Mouse (Mus musculus) thymus, postnatal 14 days (tissue): ENCODE data around the gene Nipbl.
"Not testable (repeated sequence)": the region's sequence is repeated elsewhere in the genome, so short reads cannot be mapped to it uniquely, and the experiment has no call there.

ENCODE experiments used
- DNase-seq: peaks from one replicate; pipeline ENCODE4 v3.0.0; 2021

The Nipbl gene

GRCm38 (mm10) chr15:8443926-8444889 lies at the start of gene Nipbl:
Nipbl (minus strand) TSS chr15:8444463.
- peak; percentile 95 for DNase-seq

- DNase-seq = no peak
Observed at GRCm38 (mm10) chr15:8485261-8485660, 41.0 kb upstream of the Nipbl start.

- no peak for DNase-seq
Observed at GRCm38 (mm10) chr15:8469006-8469575, 24.8 kb upstream of the Nipbl start.

GRCm38 (mm10) chr15:8463521-8463920 lies 19.3 kb upstream of the Nipbl start:
- DNase-seq = no peak

GRCm38 (mm10) chr15:8462780-8463179 lies 18.5 kb upstream of the Nipbl start:
- no peak for DNase-seq

DNA sequence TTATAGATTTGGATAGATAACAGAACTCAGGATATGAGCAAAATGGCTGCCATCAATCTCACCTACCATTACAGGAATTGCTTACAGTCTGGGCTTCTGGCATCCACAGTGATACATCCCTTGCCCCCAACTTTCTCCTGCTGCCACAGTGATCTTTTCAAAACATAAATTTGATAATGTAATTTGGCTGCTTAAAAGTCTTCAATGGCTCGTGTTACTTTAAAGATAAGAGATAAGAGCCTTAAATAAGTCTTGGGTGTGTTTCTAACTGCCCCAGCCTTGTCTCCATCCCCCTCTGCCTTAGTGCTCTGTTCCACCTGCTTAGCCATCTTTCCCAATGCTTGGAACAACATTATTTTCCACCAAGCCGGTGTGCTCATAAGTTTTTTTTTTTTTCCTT lies 16.6 kb upstream of the Nipbl start:
- no peak for DNase-seq

DNA sequence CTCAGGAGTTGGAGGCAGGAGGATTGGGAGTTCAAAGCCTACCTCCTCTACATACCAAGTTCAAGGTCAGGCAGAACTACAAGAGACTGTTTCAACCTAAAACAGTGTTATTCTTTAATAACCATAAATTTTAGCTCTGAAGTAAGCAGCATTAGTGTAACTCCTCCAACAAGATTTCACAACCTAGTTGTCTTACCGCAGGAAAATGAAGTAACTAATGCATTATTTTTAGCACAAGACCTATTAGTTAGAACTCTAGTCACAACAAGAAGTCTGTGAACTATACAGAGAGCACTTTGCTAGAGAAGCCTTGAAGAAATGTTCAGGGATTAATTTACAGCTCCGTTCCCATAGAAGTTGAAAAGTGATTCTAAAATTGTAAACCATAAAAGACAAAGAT lies 15.7 kb upstream of the Nipbl start:
- no peak for DNase-seq

DNA sequence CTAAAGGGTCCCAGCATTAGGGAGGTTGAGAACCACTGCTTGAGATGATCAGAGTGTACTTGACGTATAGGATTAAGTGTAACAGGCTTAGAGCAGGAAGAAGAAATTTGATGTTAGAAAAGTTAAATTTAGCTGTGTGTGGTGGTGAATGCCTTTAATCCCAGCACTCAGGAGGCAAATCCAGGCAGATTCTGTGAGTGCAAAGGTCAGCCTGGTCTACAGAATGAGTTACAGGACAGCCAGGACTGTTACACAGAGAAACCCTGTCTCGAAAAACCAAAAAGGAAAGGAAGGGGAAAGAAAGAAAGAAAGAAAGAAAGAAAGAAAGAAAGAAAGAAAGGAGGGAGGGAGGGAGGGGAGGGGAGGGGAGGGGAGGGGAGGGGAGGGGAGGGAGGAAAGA lies 12.0 kb upstream of the Nipbl start:
- DNase-seq = not testable (repeated sequence)

DNA sequence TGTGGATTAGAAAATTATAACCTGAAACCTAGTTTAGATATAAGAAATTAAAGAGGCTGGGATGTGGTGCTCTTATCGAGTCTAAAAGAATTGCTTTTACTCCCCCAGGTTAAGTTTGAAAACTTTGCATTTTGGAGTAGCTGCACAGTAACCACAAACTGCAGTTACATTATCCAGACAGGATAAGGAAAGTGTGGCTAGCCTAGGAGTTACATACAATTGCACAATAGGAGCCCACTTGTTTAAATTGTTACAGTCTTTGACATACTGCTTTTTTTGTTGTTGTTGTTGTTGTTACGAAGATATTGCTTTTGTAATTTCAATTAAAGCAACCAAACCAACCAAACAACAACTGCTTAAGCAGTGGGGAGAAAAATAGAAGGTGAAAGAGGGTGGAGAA lies 11.2 kb upstream of the Nipbl start:
- no peak for DNase-seq

DNA sequence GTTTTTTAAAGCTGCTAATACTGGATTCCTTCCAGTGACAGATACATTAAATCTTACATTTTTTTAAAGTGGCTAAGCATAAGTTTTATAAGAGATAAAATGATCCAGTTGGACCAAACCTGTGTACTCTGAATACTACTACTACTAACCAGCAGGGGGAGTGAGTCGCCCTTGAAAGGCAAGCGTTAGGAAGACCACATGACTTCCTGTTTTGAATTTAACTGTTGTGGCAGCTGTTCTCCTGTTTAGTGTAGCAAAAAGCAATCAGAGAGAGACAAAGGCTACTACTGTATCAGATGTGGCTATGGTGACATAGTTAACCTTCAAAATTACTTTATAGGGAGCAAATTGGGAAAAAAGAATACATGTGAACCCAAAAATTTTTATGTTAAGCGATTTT lies 6.8 kb upstream of the Nipbl start:
- DNase-seq = peak; percentile 79

- no peak for DNase-seq
Observed at GRCm38 (mm10) chr15:8447193-8447767, 3.0 kb upstream of the Nipbl start.

GRCm38 (mm10) chr15:8446435-8446834 lies 2.2 kb upstream of the Nipbl start:
- no peak for DNase-seq

- DNase-seq = peak; percentile 66
Observed at GRCm38 (mm10) chr15:8445951-8446419, 1.7 kb upstream of the Nipbl start.

DNA sequence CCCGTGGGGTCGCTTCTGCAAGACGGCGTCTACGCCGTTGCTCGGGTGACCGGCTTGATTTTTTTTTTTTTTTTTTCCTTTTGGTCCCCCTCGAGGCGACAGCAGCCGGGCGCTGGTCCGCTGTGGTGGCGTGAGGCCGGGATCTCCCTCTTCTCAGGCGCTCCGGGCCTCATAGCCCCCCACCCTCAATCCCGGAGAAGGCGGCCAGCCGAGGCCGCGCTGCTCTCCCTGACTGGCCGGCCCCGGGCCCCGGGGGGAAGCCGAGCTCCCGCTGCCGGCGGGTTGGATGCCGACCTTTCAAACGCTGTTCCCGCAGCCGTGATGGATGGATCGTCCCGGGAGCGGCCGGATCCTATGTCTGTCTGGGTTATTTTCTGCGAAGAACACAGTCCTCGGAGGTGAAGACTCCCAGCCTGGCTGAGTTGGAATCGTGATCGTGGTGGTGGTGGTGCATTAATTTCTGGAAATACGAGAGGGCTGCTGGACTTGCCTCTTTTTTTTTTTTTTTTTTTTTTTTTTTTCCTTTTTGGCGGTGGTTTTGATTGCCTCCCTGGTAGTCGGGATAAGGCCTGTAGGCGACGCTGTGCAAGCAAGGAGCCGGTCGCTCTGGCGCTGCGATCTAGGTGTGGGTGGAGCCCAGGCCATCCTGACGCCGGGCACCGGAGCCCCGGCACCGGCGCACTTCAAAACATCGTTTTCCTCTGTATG lies 781 bp upstream of the Nipbl start:
- peak; percentile 88 for DNase-seq

GRCm38 (mm10) chr15:8443168-8443925 lies 916 bp downstream of the Nipbl start:
- DNase-seq = peak; percentile 69

- no peak for DNase-seq
Observed at GRCm38 (mm10) chr15:8442761-8443160, 1.5 kb downstream of the Nipbl start.

GRCm38 (mm10) chr15:8442156-8442555 lies 2.1 kb downstream of the Nipbl start:
- DNase-seq = peak; percentile 19

DNA sequence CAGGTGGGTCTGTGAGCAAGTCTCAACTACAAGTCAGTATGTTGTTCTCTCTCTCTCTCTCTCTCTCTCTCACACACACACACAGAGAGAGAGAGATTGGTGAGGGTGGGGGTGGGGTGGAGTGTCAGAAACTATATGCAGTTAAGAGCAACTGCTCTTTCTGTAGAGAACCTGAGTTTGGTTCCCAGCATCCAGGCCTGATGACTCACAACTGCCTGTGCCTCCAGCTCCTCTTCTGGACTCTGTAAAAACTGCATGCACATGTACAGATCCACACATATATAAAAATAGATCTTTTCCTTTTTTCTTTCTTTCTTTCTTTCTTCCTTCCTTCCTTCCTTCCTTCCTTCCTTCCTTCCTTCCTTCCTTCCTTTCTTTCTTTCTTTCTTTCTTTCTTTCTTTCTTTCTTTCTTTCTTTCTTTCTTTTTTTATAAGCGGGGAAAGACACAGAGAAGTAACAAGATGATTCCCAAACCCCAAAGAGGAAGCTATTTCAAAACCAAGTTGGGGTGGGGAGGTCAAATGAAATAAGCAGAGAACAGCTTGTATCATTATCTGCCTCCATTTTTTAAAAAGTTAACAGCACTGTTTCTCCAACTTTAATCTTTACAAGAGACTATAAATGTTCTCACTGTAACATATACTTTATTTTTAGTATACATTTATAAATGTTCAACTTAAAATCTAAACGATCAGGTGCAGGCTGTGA lies 10.9 kb downstream of the Nipbl start:
- DNase-seq = no peak

DNA sequence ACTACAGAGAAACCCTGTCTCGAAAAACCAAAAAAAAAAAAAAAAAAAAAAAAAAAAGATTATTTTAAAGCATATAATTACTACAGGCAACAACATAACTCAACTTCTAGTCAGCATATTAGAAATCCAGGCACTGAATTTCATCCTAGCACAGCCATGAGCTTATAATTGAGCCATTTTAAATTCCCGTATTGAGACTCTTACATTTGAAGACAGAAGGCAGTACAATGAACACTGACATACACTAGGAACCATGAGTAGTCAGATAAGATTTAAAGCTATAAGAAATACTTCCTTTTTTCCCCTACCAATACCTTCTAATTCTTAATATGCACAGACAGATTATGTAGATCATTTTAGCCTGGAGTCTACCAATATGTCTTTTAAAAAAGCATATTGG lies 11.7 kb downstream of the Nipbl start:
- no peak for DNase-seq

- DNase-seq = no peak
Observed at GRCm38 (mm10) chr15:8429502-8429901, 14.8 kb downstream of the Nipbl start.

- peak; percentile 47 for DNase-seq
Observed at GRCm38 (mm10) chr15:8420909-8421308, 23.4 kb downstream of the Nipbl start.
